Mouse (Mus musculus): ENCODE data around the gene Spry2. TPM values are rescaled to one million over a fixed set of nuclear protein-coding genes. Genes with fewer than 3 reads are reported as not detected.

Spry2 gene
- polyA plus RNA-seq, 1 experiment from 2014 or later = 40.1 TPM

DNA sequence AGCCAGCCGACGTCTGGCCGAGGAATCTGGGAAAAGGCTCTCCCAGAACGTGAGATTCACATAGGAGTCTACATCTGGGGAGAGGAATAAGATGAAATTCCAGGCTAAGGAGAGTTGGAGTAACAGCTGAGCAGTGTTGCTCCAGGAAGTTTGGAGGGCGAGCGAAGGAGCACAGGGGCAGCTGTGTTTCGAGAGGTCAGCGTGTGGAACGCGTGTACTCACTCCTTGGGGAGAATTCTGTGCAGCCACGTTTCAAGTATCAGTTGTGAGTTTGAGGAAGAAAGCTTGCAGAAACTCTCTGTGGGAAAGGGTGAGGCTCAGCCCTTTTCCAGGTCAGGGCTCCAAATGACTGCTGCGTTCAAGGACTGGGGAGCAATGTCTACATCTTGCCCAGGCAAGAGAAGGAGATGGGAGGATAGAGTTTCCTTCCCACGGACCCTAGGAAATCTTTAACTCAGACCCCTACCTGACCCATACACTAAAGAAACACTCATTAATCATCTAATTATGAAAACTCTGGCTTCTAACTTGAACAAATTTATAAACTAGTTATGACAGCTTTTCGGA, 26.2 kb downstream of the Spry2 start:
- WGBS = 12% methylated on average over 14 of the region's 14 CpGs
- peak overlapping the region; percentile 90 for H3K27ac ChIP-seq (ENCODE audit: low read length)
- H3K4me1 ChIP-seq (ENCODE audit: insufficient read depth, low read length) = peaks cover 14% of the 10 kb centered on the region
- ATAC-seq (ENCODE audit: low FRiP score, low TSS enrichment) = peak; percentile 78
- H3K27me3 ChIP-seq (ENCODE audit: insufficient read depth, low read length) = no peaks in the 10 kb centered on the region
- H3K4me3 ChIP-seq (ENCODE audit: low read length) = 0 out of 2 replicates have a peak overlapping the region, but pooled peaks have one; percentile 1
- no peaks in the 10 kb centered on the region for H3K36me3 ChIP-seq (ENCODE audit: insufficient read depth, low read length)
- peaks cover 3% of the 10 kb centered on the region for H3K9me3 ChIP-seq (ENCODE audit: low read length)
- peak overlapping the region; percentile 42 for H3K4me2 ChIP-seq (replicated peaks; ENCODE audit: low read depth, low read length)
- peak overlapping the region; percentile 19; the same call in 1 of the 2 replicates for H3K9ac ChIP-seq (replicated peaks; ENCODE audit: low read length)

DNA sequence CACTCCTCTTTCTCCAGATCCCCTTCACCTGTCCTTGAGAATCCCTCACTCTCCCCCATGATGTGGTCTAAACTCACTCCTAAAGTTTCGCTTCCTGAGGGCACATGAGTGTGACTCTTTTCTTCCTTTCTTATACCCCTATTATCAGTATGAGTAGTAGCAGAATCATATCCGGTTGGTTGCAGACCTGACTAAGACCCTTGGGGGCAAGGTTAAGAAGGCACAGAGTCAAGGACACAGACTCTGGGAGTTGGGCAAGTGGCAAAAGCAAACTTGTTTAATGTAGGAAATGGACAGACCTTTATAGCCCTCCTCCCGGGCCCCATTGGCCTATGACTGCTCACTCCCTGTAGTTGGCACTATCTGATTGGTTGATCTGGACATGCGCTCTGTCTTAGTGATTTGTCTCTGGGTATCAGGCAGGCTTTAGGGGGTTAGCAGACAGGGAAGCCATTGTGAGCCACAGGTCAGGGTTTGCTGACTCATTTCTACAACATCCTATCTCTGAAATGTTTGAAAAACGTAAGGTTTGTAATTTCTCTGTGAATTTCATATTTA, 31.2 kb downstream of the Spry2 start:
- Histone ChIP-seq H3K4me2 (replicated peaks; ENCODE audit: low read depth, low read length) (no peak overlapping the region), H3K9ac (replicated peaks; ENCODE audit: low read length) (no peak overlapping the region), H3K9me3 (ENCODE audit: low read length) (peaks cover 7% of the 10 kb centered on the region), H3K27ac (ENCODE audit: low read length) (no peak overlapping the region), H3K27me3 (ENCODE audit: insufficient read depth, low read length) (no peaks in the 10 kb centered on the region), H3K4me3 (ENCODE audit: low read length) (no peak overlapping the region), H3K4me1 (ENCODE audit: insufficient read depth, low read length) (peaks cover 5% of the 10 kb centered on the region), H3K36me3 (ENCODE audit: insufficient read depth, low read length) (no peaks in the 10 kb centered on the region)
- 94% methylated on average over 5 of the region's 5 CpGs for WGBS
- no peak for ATAC-seq (ENCODE audit: low FRiP score, low TSS enrichment)

DNA sequence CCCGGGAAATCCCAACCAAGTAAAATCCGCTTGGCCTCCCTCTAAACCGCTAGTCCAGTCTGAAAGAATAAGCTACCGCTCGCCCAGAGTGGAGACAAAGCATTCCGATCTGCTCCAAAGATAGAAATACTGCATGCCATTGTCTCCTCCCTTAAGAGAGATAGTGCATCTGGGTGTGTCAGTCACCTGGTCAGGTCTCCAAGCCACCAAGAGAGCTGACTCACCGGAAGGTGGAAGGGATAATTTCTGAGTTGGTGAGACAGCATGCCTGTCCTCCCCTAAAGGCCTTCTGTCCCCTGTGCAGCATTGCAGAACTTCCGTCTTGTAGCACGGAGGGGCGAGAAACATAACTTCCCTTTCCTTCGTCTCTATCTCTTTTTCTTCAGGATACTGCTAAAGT, 34.4 kb downstream of the Spry2 start:
- H3K4me2 ChIP-seq (replicated peaks; ENCODE audit: low read depth, low read length) = no peak overlapping the region
- no peak overlapping the region for H3K9ac ChIP-seq (replicated peaks; ENCODE audit: low read length)
- ATAC-seq (ENCODE audit: low FRiP score, low TSS enrichment) = no peak
- H3K4me3 ChIP-seq (ENCODE audit: low read length) = no peak overlapping the region
- no peaks in the 10 kb centered on the region for H3K4me1 ChIP-seq (ENCODE audit: insufficient read depth, low read length)
- peaks cover 4% of the 10 kb centered on the region; the same call in 1 of the 2 replicates for H3K9me3 ChIP-seq (ENCODE audit: low read length)
- H3K36me3 ChIP-seq (ENCODE audit: insufficient read depth, low read length) = no peaks in the 10 kb centered on the region
- H3K27ac ChIP-seq (ENCODE audit: low read length) = no peak overlapping the region
- 78% methylated on average over 11 of the region's 11 CpGs for WGBS
- no peaks in the 10 kb centered on the region for H3K27me3 ChIP-seq (ENCODE audit: insufficient read depth, low read length)

DNA sequence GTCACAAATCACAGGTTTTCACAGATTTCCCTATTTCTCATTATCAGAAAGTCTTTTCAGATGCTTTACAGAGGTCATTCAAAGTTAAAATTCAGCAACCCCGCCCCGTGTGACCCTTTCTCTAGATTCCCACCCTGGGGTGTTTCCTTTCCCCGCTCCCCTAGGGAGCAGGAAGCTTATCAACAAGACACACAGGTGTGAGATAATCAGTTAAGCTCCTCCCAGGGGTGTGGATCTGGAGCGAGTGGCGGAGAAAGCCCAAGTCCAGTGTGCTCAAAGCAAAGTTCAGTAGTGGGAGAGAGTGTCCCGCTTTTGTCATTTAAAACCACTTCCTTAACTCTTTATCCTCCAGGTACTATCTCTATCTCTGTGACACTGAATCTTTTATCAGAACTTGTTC, 35.7 kb downstream of the Spry2 start:
- Histone ChIP-seq H3K4me1 (ENCODE audit: insufficient read depth, low read length) (no peaks in the 10 kb centered on the region), H3K27me3 (ENCODE audit: insufficient read depth, low read length) (no peaks in the 10 kb centered on the region), H3K9me3 (ENCODE audit: low read length) (peaks cover 4% of the 10 kb centered on the region; the same call in 1 of the 2 replicates), H3K27ac (ENCODE audit: low read length) (no peak overlapping the region), H3K9ac (replicated peaks; ENCODE audit: low read length) (no peak overlapping the region), H3K4me3 (ENCODE audit: low read length) (no peak overlapping the region), H3K36me3 (ENCODE audit: insufficient read depth, low read length) (no peaks in the 10 kb centered on the region), H3K4me2 (replicated peaks; ENCODE audit: low read depth, low read length) (no peak overlapping the region)
- ATAC-seq (ENCODE audit: low FRiP score, low TSS enrichment) = no peak
- 58% methylated on average over 6 of the region's 6 CpGs for WGBS

DNA sequence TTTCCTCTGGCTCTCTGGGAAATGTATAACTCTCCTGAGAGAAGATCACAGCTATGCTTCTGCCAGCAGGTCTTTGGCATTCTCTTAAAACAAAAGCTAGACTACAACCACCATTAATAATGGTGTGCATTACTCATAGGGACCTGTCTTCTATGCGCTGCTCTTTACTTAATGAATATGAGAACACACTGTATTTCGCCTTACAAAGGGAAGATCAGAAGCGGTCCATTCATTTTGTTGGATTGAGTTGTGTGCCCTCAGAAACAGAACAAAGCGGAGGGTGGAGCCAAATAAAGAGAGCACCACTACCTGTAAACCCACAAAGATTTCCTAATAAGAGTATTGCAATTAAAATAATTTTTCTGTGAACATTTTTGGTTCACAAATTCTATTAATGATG, 36.3 kb downstream of the Spry2 start:
- no peaks in the 10 kb centered on the region for H3K36me3 ChIP-seq (ENCODE audit: insufficient read depth, low read length)
- peaks cover 4% of the 10 kb centered on the region; the same call in 1 of the 2 replicates for H3K9me3 ChIP-seq (ENCODE audit: low read length)
- no peaks in the 10 kb centered on the region for H3K4me1 ChIP-seq (ENCODE audit: insufficient read depth, low read length)
- ATAC-seq (ENCODE audit: low FRiP score, low TSS enrichment) = no peak
- WGBS = 95% methylated on average over 4 of the region's 4 CpGs
- no peak overlapping the region for H3K9ac ChIP-seq (replicated peaks; ENCODE audit: low read length)
- no peak overlapping the region for H3K4me2 ChIP-seq (replicated peaks; ENCODE audit: low read depth, low read length)
- H3K27ac ChIP-seq (ENCODE audit: low read length) = no peak overlapping the region
- no peaks in the 10 kb centered on the region for H3K27me3 ChIP-seq (ENCODE audit: insufficient read depth, low read length)
- H3K4me3 ChIP-seq (ENCODE audit: low read length) = no peak overlapping the region

DNA sequence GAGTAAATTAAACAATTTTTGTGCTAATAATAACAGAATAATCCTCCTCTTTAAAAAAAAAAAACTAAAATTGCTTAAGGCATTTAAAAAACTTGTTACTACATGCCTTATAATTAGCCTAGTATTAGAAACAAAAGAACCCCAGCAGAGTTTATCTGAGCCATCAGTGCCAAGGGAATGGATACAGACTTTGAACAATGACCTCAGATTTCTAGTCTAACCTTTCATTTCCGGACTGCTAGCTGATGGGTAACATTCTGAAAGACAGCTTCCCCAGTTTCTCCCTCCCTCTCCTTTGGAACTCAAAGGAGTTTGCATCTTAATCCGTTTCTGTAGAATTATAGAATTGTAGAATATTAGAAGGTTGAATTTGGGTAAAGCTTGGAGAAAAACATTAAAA, 36.7 kb downstream of the Spry2 start:
- H3K9ac ChIP-seq (replicated peaks; ENCODE audit: low read length) = no peak overlapping the region
- no peaks in the 10 kb centered on the region for H3K4me1 ChIP-seq (ENCODE audit: insufficient read depth, low read length)
- H3K4me3 ChIP-seq (ENCODE audit: low read length) = no peak overlapping the region
- H3K4me2 ChIP-seq (replicated peaks; ENCODE audit: low read depth, low read length) = no peak overlapping the region
- 35% methylated on average over 2 of the region's 2 CpGs for WGBS
- no peak overlapping the region for H3K27ac ChIP-seq (ENCODE audit: low read length)
- peaks cover 4% of the 10 kb centered on the region; the same call in 1 of the 2 replicates for H3K9me3 ChIP-seq (ENCODE audit: low read length)
- ATAC-seq (ENCODE audit: low FRiP score, low TSS enrichment) = no peak
- H3K27me3 ChIP-seq (ENCODE audit: insufficient read depth, low read length) = no peaks in the 10 kb centered on the region
- no peaks in the 10 kb centered on the region for H3K36me3 ChIP-seq (ENCODE audit: insufficient read depth, low read length)

DNA sequence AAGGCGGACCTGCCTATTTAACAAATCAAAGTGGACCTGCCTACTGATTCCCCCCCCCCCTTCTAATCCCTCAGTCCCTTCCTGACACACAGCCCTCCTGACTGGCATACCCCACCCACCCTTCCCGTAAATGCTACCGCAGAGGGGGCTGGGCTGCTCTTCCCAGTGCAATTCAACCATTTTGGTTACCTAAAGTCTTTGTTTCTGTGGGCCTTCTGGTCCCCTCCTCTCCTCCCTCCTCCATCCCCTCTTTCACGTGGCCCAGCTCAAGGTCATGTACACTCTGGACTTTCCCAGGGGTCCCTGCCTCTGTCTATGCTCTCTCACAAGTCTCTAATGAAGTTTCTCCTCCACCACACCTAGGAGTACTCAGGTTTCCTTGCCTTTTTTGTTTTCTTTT, 37.3 kb downstream of the Spry2 start:
- 25% methylated on average over 4 of the region's 4 CpGs for WGBS
- Histone ChIP-seq H3K9me3 (ENCODE audit: low read length) (peaks cover 4% of the 10 kb centered on the region; the same call in 1 of the 2 replicates), H3K4me1 (ENCODE audit: insufficient read depth, low read length) (no peaks in the 10 kb centered on the region), H3K27me3 (ENCODE audit: insufficient read depth, low read length) (no peaks in the 10 kb centered on the region), H3K36me3 (ENCODE audit: insufficient read depth, low read length) (no peaks in the 10 kb centered on the region), H3K4me2 (replicated peaks; ENCODE audit: low read depth, low read length) (no peak overlapping the region), H3K9ac (replicated peaks; ENCODE audit: low read length) (no peak overlapping the region), H3K4me3 (ENCODE audit: low read length) (no peak overlapping the region), H3K27ac (ENCODE audit: low read length) (no peak overlapping the region)
- ATAC-seq (ENCODE audit: low FRiP score, low TSS enrichment) = peak; percentile 27; the same call in 1 of the 2 replicates

DNA sequence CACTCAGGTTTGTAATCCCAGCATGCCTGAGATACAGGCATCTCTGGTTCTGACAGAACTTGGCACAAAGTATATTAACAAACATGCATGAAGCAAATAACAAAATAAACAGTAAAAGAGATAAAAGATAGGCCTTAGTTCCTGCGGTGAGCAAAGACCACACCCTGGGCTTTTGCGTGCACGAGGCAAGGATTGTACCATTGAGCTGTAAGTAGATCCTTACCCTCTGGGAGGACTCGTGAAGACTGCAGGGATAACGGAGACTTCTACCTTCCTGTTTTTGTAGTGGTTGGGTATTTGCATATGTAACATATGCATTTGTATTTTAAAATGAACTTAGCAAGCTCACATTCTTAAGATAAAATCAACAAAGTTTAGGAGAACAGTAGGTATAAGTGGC, 37.7 kb downstream of the Spry2 start:
- ATAC-seq (ENCODE audit: low FRiP score, low TSS enrichment) = no peak
- no peak overlapping the region for H3K27ac ChIP-seq (ENCODE audit: low read length)
- 44% methylated on average over 5 of the region's 5 CpGs for WGBS
- no peaks in the 10 kb centered on the region for H3K36me3 ChIP-seq (ENCODE audit: insufficient read depth, low read length)
- H3K4me1 ChIP-seq (ENCODE audit: insufficient read depth, low read length) = no peaks in the 10 kb centered on the region
- peaks cover 4% of the 10 kb centered on the region; the same call in 1 of the 2 replicates for H3K9me3 ChIP-seq (ENCODE audit: low read length)
- no peak overlapping the region for H3K4me2 ChIP-seq (replicated peaks; ENCODE audit: low read depth, low read length)
- H3K9ac ChIP-seq (replicated peaks; ENCODE audit: low read length) = no peak overlapping the region
- no peaks in the 10 kb centered on the region for H3K27me3 ChIP-seq (ENCODE audit: insufficient read depth, low read length)
- no peak overlapping the region for H3K4me3 ChIP-seq (ENCODE audit: low read length)

DNA sequence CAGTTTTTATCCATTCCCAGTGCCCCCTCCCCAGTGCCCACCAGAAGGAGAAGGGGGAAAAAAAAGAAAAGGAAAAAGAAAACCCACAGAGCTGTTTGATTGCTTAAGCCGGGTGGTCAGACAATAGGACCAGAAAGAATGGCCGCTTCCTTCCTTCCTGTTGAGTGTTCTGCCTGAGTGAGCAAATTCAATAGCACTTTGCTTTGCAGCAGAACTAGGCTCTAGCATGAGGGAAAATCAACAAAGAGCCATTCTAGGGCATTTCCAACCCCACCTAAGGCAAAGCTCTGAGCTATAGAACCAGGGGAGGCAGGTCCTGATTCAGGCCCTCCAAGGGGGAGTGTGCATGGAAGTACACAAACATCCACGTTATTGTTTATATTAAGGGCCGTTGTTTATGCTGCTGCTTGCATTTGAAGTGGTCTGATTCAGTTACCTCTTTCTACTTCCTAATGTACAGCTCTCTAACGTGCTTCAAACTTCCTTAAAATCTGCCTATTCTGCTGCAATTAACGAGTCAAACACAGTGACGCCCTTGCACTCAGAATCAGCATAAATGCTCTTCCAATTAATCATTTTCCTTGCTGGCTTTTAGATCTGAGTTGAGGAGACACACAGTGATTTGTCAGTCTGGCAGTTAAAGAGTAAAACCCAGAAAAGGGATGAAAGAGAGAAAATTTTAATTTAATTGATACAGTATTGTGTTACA, 45.1 kb downstream of the Spry2 start:
- Histone ChIP-seq H3K4me1 (ENCODE audit: insufficient read depth, low read length) (peaks cover 8% of the 10 kb centered on the region; the same call in 1 of the 2 replicates), H3K9me3 (ENCODE audit: low read length) (no peaks in the 10 kb centered on the region), H3K9ac (replicated peaks; ENCODE audit: low read length) (no peak overlapping the region), H3K27me3 (ENCODE audit: insufficient read depth, low read length) (no peaks in the 10 kb centered on the region), H3K36me3 (ENCODE audit: insufficient read depth, low read length) (no peaks in the 10 kb centered on the region), H3K4me3 (ENCODE audit: low read length) (no peak overlapping the region), H3K27ac (ENCODE audit: low read length) (peak overlapping the region; percentile 54), H3K4me2 (replicated peaks; ENCODE audit: low read depth, low read length) (no peak overlapping the region)
- peak; percentile 74; the same call in 1 of the 2 replicates for ATAC-seq (ENCODE audit: low FRiP score, low TSS enrichment)
- 30% methylated on average over 7 of the region's 7 CpGs for WGBS

All from kidney, embryonic 16.5 days (tissue).